Mouse (Mus musculus) myocyte (in vitro differentiated cells): ENCODE data around the gene Clasrp.

Source experiments
- E2F4 ChIP-seq: IDR thresholded peaks from one replicate; pipeline ENCODE4 v1.6.1; 2011; ENCODE audit warnings: mild to moderate bottlenecking, control low read depth, moderate library complexity; ENCODE audit not compliant: insufficient read depth
- MAX ChIP-seq: IDR thresholded peaks from one replicate; pipeline ENCODE4 v1.6.1; 2011; ENCODE audit warnings: low read depth, mild to moderate bottlenecking, control low read depth
- MYOD1 ChIP-seq, 3 experiments: IDR thresholded peaks; one replicate each; pipeline ENCODE4 v1.6.1; 2011; ENCODE audit warnings: control low read depth in 2 of 3, low read depth in 2 of 3, mild to moderate bottlenecking in 2 of 3, moderate library complexity in 1 of 3; ENCODE audit not compliant: insufficient read length in 2 of 3, control insufficient read depth in 1 of 3
- MYOG ChIP-seq, 3 experiments: IDR thresholded peaks; one replicate each; pipeline ENCODE4 v1.6.1; 2011; ENCODE audit warnings: control low read depth in 2 of 3, low read depth in 2 of 3, mild to moderate bottlenecking in 2 of 3; ENCODE audit not compliant: insufficient read length in 2 of 3, control insufficient read depth in 1 of 3, insufficient read depth in 1 of 3
- POLR2A ChIP-seq: IDR thresholded peaks from one replicate; pipeline ENCODE4 v1.6.1; 2011; ENCODE audit warnings: low read depth, mild to moderate bottlenecking, control low read depth, moderate library complexity; ENCODE audit not compliant: insufficient read length
- SRF ChIP-seq: IDR thresholded peaks from one replicate; pipeline ENCODE4 v1.6.1; 2011; ENCODE audit warnings: low read depth; ENCODE audit not compliant: control insufficient read depth, insufficient read length
- TCF12 ChIP-seq: IDR thresholded peaks from one replicate; pipeline ENCODE4 v1.6.1; 2011; ENCODE audit warnings: mild to moderate bottlenecking, control low read depth; ENCODE audit not compliant: poor library complexity, insufficient read depth, severe bottlenecking
- USF1 ChIP-seq: IDR thresholded peaks from one replicate; pipeline ENCODE4 v1.6.1; 2011; ENCODE audit warnings: low read depth, mild to moderate bottlenecking, control low read depth, moderate library complexity

GRCm38 (mm10) chr7:19610969-19611368, 6.7 kb upstream of the Clasrp start:
- no peak for TF ChIP-seq MAX
- TF ChIP-seq POLR2A, result no peak
- no peak for TF ChIP-seq MYOD1 (IDR thresholded peaks at IDR 0.05; ENCODE audit: control insufficient read depth in 1 of 3, insufficient read length in 2 of 3, low read depth in 2 of 3)
- no peak for TF ChIP-seq USF1
- TF ChIP-seq MYOG (IDR thresholded peaks at IDR 0.05; ENCODE audit: control insufficient read depth in 1 of 3, insufficient read depth in 1 of 3, insufficient read length in 2 of 3, low read depth in 2 of 3), result no peak
- no peak for TF ChIP-seq SRF
- no peak for TF ChIP-seq E2F4
- no peak for TF ChIP-seq TCF12
